Mouse (Mus musculus) forebrain, embryonic 15.5 days (tissue): ENCODE data around the gene E030030I06Rik. TPM values are rescaled to one million over a fixed set of nuclear protein-coding genes. Genes with fewer than 3 reads are reported as not detected.
"Not testable (repeated sequence)": the region's sequence is repeated elsewhere in the genome, so short reads cannot be mapped to it uniquely, and the experiment has no call there.

Source experiments
- ATAC-seq: fragments of 200-750 bp; cut with Nextera tagmentation; replicated peaks from 2 replicates; pipeline ENCODE4 v1.8.0; 2017; ENCODE audit warnings: mild to moderate bottlenecking, moderate TSS enrichment, moderate library complexity
- H3K27ac ChIP-seq: fragments of 300-500 bp; sonication (generic); replicated peaks from 2 replicates; pipeline ENCODE4 v1.5.1; 2015; ENCODE audit warnings: mild to moderate bottlenecking, inconsistent platforms
- H3K27me3 ChIP-seq: fragments of 300-500 bp; sonication (generic); 2 replicates; pipeline ENCODE4 v1.6.1; 2015; ENCODE audit warnings: inconsistent platforms
- H3K36me3 ChIP-seq: fragments of 300-500 bp; sonication (generic); 2 replicates; pipeline ENCODE4 v1.6.1; 2015; ENCODE audit warnings: mild to moderate bottlenecking, inconsistent platforms
- H3K4me1 ChIP-seq: fragments of 300-500 bp; sonication (generic); 2 replicates; pipeline ENCODE4 v1.6.1; 2015; ENCODE audit warnings: inconsistent platforms
- H3K4me2 ChIP-seq: fragments of 300-500 bp; sonication (generic); replicated peaks from 2 replicates; pipeline ENCODE4 v1.6.1; 2015; ENCODE audit warnings: mild to moderate bottlenecking, inconsistent platforms
- H3K4me3 ChIP-seq: fragments of 300-500 bp; sonication (generic); 2 replicates; pipeline ENCODE4 v1.5.1; 2015; ENCODE audit warnings: mild to moderate bottlenecking, inconsistent platforms
- H3K9ac ChIP-seq: fragments of 300-500 bp; sonication (generic); replicated peaks from 2 replicates; pipeline ENCODE4 v1.6.1; 2015; ENCODE audit warnings: mild to moderate bottlenecking, inconsistent platforms
- H3K9me3 ChIP-seq: fragments of 300-500 bp; sonication (generic); 2 replicates; pipeline ENCODE4 v1.6.1; 2016; ENCODE audit warnings: inconsistent platforms
- WGBS: fragments of 180-500 bp; shearing (Covaris S2); methylation state at CpG from one replicate; pipeline ENCODE4 v1.1.7; 2015; ENCODE audit warnings: mixed read lengths; 5-methylcytosine and 5-hydroxymethylcytosine counted together
- polyA plus RNA-seq: library from polyadenylated mRNA; unstranded; fragments of >200 nt; fragmentation: Nextera tagmentation; extraction: Ambion mirVana; gene quantifications from 2 replicates; pipeline ENCODE4 v1.2.1, GENCODE M21; 2015

Gene E030030I06Rik
- polyA plus RNA-seq, 1 experiment from 2014 or later, result 4.3 TPM

DNA sequence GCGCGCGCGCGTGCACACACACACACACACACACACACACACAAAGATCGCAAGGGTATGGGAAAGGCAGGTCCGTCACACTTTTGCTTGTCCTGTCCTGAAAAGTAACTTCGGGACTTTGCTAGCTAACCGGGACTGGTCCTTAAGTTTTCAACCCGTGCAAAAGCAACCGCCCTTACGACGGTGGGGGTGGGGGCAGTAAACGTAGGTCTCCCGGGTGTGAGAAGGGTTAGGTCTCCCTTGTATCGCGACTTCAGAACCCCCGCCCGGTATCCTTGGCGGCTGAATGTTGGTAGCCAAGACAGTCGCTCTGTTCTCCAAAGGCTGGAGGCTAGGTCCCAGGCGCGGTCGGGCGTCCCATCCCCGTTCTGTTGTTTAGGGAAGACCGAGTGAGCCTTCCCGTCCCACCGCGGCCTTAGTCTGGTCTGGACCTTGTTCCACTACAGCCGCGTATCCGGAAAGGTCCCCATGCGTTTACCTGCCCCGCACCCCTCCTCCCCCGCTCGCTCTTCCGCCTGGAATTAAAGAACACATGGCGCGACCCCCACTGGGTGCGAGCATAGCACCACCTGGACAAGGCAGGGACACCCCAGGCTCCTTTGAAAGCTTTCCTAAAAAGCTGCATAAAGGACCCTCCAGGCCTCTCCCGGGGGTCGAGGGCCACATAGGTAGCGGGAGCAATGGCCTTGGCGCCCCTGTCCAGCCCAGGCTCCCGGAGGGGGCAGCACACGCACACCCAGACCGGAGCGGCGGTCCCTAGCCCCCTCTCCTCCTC lies 808 bp upstream of the E030030I06Rik start:
- Histone ChIP-seq H3K4me1 (peaks cover 35% of the 10 kb centered on the region), H3K27ac (no peak overlapping the region), H3K27me3 (peaks cover 22% of the 10 kb centered on the region), H3K36me3 (no peaks in the 10 kb centered on the region), H3K9ac (no peak overlapping the region), H3K4me2 (peak overlapping the region; percentile 88), H3K9me3 (no peaks in the 10 kb centered on the region), H3K4me3 (peak overlapping the region; percentile 51)
- under 1% methylated on average over 50 of the region's 50 CpGs for WGBS
- 0 out of 2 replicates have a peak, but pooled peaks have one; percentile 17 for ATAC-seq

DNA sequence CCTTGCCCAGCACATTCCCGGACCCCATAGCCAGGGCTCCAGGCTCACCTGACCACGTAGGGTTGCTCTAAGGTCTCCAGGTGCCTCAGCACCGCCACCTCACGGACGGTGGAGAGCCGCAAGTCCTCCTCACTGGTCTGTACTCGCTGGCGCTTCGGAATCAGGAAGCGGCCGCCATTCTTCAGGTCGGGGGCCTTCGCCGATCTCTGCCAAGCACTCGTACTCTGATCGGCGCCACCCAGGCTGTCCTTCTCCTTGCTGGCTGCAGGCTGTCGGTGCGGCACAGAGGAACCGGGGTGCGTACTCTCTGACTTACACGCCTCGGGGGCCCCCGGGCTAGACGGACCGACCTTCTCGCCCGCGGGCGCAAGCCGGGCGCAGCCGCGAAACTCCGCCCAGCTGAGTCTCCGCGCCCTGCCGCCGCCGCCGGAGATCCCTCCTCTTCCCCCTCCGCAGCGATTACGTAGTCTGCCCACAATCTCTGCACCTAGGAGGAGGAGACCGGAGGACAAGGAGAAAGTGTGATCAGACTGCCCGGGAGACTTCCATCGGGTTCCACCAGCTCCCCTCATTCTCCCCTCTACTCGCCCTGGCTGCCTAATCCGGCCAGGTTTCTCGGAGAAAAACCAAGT lies 513 bp downstream of the E030030I06Rik start:
- H3K36me3 ChIP-seq, result no peaks in the 10 kb centered on the region
- peak overlapping the region; percentile 51 for H3K4me3 ChIP-seq
- under 1% methylated on average over 48 of the region's 50 CpGs for WGBS
- peaks cover 21% of the 10 kb centered on the region for H3K27me3 ChIP-seq
- peak overlapping the region; percentile 31 for H3K9ac ChIP-seq
- peaks cover 30% of the 10 kb centered on the region for H3K4me1 ChIP-seq
- H3K4me2 ChIP-seq, result peak overlapping the region; percentile 88
- no peaks in the 10 kb centered on the region for H3K9me3 ChIP-seq
- no peak overlapping the region for H3K27ac ChIP-seq
- ATAC-seq, result peak; percentile 73

DNA sequence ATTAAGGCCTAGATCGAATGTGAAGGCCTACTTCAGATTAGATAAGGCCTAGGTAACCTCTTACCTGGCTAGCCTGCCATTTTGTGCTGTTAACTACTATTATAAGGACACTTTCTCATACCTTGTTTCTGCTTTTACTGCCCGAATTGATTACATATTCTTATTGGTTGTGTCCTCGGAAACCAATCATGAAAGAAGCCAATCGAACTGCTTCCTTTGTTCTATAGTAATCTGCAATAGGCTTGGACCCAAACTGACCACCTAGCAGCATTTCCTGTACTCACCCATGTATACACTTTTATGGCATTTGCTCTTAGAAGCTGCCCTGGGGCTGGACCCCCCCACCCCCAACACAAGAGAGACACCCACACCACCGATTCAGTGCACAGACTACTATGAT lies 6.1 kb downstream of the E030030I06Rik start:
- Histone ChIP-seq H3K27me3 (no peaks in the 10 kb centered on the region), H3K36me3 (no peaks in the 10 kb centered on the region), H3K27ac (no peak overlapping the region), H3K4me1 (0 out of 2 replicates have a peak, but pooled peaks cover 2% of the 10 kb centered on the region), H3K4me2 (no peak overlapping the region), H3K9ac (no peak overlapping the region), H3K9me3 (peaks cover 3% of the 10 kb centered on the region; the same call in 1 of the 2 replicates), H3K4me3 (no peak overlapping the region)
- ATAC-seq, result no peak
- WGBS, result 68% methylated on average over 5 of the region's 5 CpGs

DNA sequence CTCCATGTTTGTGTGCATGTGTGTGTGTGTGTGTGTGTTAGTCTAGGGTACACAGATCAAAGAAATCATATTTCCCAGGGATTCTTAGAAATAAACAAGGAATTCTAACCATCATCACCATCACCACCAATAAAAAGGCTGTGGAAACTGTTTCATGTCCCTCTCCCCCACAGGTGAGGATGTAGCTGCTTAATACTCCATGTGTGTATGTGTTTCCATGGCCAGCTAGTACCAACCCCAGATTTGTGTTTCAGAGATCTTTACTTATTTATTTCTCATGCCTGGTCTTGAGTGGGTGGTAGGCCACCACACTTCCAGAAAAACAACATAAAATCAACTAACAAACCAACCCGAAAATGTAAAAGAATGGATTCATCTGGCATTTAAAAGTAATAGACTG lies 6.9 kb downstream of the E030030I06Rik start:
- not testable (repeated sequence) for H3K27ac ChIP-seq, H3K36me3 ChIP-seq, H3K4me3 ChIP-seq, H3K27me3 ChIP-seq, H3K4me1 ChIP-seq, H3K9ac ChIP-seq, ATAC-seq, H3K4me2 ChIP-seq, H3K9me3 ChIP-seq
- WGBS, result 88% methylated on average over 1 of the region's 1 CpGs

DNA sequence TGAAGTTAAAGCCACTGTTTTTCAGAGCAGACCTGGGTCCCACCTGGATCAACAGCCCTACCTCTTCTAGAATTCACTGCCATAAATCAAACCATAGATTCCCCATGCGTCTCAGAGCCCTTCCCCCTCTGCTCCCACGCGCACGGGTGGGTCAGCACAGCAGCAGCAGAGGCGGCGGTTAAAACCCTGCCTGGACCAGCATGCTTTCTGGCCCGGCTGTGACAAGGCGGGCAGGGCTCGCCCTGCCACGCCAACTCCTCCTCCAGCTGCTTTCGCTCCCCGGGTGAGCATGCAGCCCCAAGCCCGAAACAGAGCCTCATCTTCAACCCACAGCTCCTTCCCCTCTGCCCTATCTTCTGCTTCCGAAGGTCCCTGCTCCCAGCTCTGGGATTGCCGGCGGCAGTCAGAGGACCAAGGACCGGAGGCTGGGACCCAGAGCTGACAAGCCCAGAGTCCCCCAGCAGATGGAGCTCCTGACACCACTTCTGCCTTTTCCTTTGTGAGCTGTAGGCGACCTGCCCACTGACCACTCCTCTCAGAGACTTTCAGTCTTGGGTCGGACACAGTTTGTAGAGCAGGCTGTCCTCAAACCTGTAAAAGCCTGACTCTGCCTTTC lies 8.3 kb downstream of the E030030I06Rik start:
- 1% methylated on average over 19 of the region's 19 CpGs for WGBS
- Histone ChIP-seq H3K4me3 (peak overlapping the region; percentile 43), H3K27me3 (no peaks in the 10 kb centered on the region), H3K9me3 (peaks cover 3% of the 10 kb centered on the region; the same call in 1 of the 2 replicates), H3K4me1 (0 out of 2 replicates have a peak, but pooled peaks cover 2% of the 10 kb centered on the region), H3K4me2 (peak overlapping the region; percentile 80), H3K9ac (peak overlapping the region; percentile 60), H3K27ac (no peak overlapping the region), H3K36me3 (no peaks in the 10 kb centered on the region)
- ATAC-seq, result peak; percentile 70

DNA sequence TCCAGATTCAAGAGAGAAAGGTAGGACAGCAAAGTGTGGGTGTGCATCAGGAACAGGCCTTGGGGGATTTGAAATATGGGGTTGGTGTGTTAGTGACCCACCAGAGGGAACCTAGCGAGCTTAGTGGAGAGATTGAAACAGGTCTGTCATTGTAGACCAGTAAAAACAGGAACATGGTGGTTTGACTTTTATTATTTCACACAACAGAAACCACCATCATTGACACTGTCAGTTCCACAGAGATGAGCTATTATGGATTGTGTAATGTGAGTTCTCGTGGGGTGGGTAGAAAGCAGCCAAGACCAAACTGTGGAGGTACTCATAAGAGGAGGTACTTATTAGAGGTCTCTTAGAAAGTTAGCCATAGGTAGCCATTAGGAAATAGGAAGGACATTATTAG lies 74.5 kb downstream of the E030030I06Rik start:
- Histone ChIP-seq H3K27ac (no peak overlapping the region), H3K4me1 (no peaks in the 10 kb centered on the region), H3K9me3 (no peaks in the 10 kb centered on the region), H3K9ac (no peak overlapping the region), H3K4me2 (no peak overlapping the region), H3K36me3 (no peaks in the 10 kb centered on the region), H3K27me3 (no peaks in the 10 kb centered on the region), H3K4me3 (no peak overlapping the region)
- WGBS, result 84% methylated on average over 2 of the region's 2 CpGs
- ATAC-seq, result no peak

DNA sequence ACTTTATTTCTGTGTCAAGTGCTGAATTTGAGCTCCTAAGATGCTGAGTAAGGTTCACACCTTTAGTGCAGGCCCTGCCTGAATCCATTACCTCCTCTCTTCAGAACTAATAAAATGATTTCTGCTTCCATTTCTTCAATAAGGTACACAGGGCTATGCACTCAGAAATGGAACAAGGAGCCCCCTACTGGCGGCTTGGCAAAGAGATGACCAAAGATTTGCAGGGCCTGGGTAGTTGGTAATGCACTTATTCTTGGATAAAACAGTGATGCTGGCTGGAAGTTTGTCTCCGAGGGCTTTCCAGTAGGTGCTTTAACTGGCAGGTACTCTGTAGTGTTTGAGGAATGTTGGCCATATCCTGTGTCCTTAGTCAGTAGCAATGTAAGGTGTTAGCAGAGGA lies 76.3 kb downstream of the E030030I06Rik start:
- Histone ChIP-seq H3K4me1 (no peaks in the 10 kb centered on the region), H3K4me2 (no peak overlapping the region), H3K36me3 (no peaks in the 10 kb centered on the region), H3K9ac (no peak overlapping the region), H3K27me3 (no peaks in the 10 kb centered on the region), H3K27ac (no peak overlapping the region), H3K4me3 (no peak overlapping the region), H3K9me3 (no peaks in the 10 kb centered on the region)
- WGBS, result 65% methylated on average over 2 of the region's 2 CpGs
- ATAC-seq, result no peak

DNA sequence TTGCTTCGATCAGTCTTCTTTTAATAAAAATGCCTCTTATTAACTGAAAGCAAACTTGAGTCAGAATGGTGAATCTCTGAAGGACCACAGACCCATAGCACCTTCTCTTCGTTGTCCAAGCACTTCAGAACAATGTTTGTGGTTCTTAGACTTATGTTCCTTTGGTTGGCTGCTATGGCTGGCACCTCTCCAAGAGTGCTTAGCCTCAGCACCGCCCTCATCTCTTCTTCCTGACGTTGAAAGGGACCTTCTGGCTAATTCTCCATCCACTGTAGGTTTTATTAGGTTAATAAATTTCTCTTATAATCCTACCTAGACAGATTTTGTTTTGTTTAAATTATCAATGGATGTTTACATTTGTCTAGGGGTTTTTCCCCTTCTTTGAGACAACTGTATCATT lies 78.5 kb downstream of the E030030I06Rik start:
- no peak overlapping the region for H3K9ac ChIP-seq
- 71% methylated on average over 4 of the region's 4 CpGs for WGBS
- H3K4me3 ChIP-seq, result no peak overlapping the region
- H3K9me3 ChIP-seq, result no peaks in the 10 kb centered on the region
- H3K4me1 ChIP-seq, result no peaks in the 10 kb centered on the region
- H3K27ac ChIP-seq, result no peak overlapping the region
- H3K4me2 ChIP-seq, result no peak overlapping the region
- no peaks in the 10 kb centered on the region for H3K27me3 ChIP-seq
- no peak for ATAC-seq
- H3K36me3 ChIP-seq, result no peaks in the 10 kb centered on the region

DNA sequence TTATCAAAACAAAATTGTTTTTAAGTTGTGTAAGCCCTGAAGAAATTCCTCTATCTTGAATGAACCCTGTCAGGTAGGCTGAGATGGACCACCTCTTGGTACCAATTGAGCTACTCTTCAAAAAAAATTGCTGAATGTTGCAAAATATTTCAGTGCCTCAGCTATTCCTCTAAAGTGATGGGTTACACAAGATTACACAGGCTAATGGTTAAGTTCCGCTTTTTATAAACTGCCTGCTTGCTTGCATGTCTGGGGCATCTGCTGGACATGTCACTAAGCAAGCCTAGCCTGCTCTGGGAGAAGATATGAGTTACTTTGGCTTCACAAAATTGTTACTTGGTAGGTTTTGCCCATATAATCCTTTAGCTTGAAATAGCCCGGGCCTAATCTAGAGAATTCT lies 78.9 kb downstream of the E030030I06Rik start:
- no peaks in the 10 kb centered on the region for H3K36me3 ChIP-seq
- no peak overlapping the region for H3K27ac ChIP-seq
- ATAC-seq, result no peak
- 99% methylated on average over 2 of the region's 2 CpGs for WGBS
- H3K9ac ChIP-seq, result no peak overlapping the region
- no peak overlapping the region for H3K4me3 ChIP-seq
- no peaks in the 10 kb centered on the region for H3K4me1 ChIP-seq
- H3K9me3 ChIP-seq, result no peaks in the 10 kb centered on the region
- no peaks in the 10 kb centered on the region for H3K27me3 ChIP-seq
- no peak overlapping the region for H3K4me2 ChIP-seq

DNA sequence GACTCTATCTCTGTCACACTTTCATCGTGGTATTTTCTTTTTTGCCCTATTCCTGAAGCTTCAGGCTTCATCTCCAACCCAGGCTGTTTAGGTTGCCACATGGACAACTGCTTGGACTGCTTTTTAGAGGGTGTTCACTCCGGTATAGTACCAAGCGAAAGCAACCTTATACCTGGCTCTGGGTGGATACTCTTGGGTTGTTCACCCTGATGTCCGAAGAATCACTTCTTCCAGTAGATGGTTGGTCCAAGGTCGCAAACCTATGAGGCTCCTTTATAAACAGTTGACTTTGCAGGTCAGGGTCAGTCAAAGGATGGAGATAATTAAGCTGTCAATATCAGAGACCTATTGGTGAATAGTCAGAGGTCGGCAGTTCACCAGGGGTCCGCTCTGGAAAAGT lies 81.1 kb downstream of the E030030I06Rik start, which contains the start of gene 4930444G20Rik:
Gene 4930444G20Rik (minus strand): TSS at position 101 of the 400 bp plus-strand sequence.
- not testable (repeated sequence) for H3K36me3 ChIP-seq, H3K4me3 ChIP-seq, ATAC-seq, H3K4me2 ChIP-seq, H3K9ac ChIP-seq, H3K27ac ChIP-seq, H3K4me1 ChIP-seq, H3K27me3 ChIP-seq, H3K9me3 ChIP-seq
- 94% methylated on average over 7 of the region's 7 CpGs for WGBS
